Mouse (Mus musculus) kidney, adult 2 months (tissue): ENCODE data around the gene Sirt3. TPM values are rescaled to one million over a fixed set of nuclear protein-coding genes. Genes with fewer than 3 reads are reported as not detected.

Experiments
- DNase-seq: peaks from one replicate; pipeline ENCODE4 v3.0.0; 2021
- H3K27ac ChIP-seq: fragments of 200-500 bp; 2 replicates; pipeline ENCODE4 v1.5.1; 2012; ENCODE audit warnings: low read depth, low read length, control low read depth, inconsistent platforms; ENCODE audit not compliant: insufficient read depth
- H3K27me3 ChIP-seq: fragments of 200-500 bp; replicated peaks from 2 replicates; pipeline ENCODE4 v1.6.1; 2012; ENCODE audit warnings: mild to moderate bottlenecking, moderate library complexity, low read length, inconsistent platforms; ENCODE audit not compliant: control insufficient read depth, insufficient read depth
- H3K36me3 ChIP-seq: fragments of 200-500 bp; 2 replicates; pipeline ENCODE4 v1.6.1; 2012; ENCODE audit warnings: mild to moderate bottlenecking, moderate library complexity, low read length, inconsistent platforms; ENCODE audit not compliant: control insufficient read depth, insufficient read depth
- H3K4me1 ChIP-seq: fragments of 200-500 bp; 2 replicates; pipeline ENCODE4 v1.6.1; 2011; ENCODE audit warnings: low read length; ENCODE audit not compliant: control insufficient read depth, insufficient read depth
- H3K4me3 ChIP-seq: fragments of 200-500 bp; 2 replicates; pipeline ENCODE4 v1.5.1; 2011; ENCODE audit warnings: mild to moderate bottlenecking, low read depth, low read length, control low read depth; ENCODE audit not compliant: insufficient read depth
- CTCF ChIP-seq: fragments of 200-500 bp; conservative IDR thresholded peaks from 2 replicates; pipeline ENCODE4 v1.5.1; 2011; ENCODE audit warnings: low read depth, mild to moderate bottlenecking, control low read depth, low read length, moderate library complexity, mixed read lengths; ENCODE audit not compliant: insufficient read depth, insufficient read length
- POLR2A ChIP-seq: fragments of 200-500 bp; IDR thresholded peaks from one replicate; pipeline ENCODE4 v1.6.1; 2011; ENCODE audit warnings: low read depth, low read length, control low read depth
- WGBS: fragments of 180-500 bp; shearing (Covaris S2); methylation state at CpG from one replicate; pipeline ENCODE4 v1.1.7; 2018; 5-methylcytosine and 5-hydroxymethylcytosine counted together
- polyA plus RNA-seq: library from polyadenylated mRNA; depleted of rRNA; stranded (reverse); fragments of >200 nt; gene quantifications from 2 replicates; pipeline ENCODE4 v1.2.3, GENCODE M21; 2012

Sirt3 gene
- polyA plus RNA-seq, 1 experiment: 155 TPM

DNA sequence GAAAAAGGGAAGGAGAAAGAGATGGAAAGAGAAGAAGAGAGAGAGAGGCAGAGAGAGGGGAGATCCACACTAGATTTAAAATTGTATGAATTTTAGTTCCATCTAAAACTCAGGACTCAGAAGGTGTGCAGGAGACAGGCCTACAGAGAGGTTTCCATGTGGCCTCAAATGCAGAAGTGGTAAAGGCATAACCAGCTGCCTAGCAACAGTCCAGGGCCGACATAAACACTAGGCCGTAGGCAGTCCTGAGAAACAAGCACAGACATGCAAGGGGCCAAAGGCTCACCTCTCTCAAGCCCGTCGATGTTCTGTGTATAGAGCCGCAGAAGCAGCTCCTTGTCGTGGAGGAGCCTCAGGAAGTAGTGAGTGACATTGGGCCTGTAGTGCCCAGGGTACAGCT, 4.7 kb downstream of the Sirt3 start:
- no peaks in the 10 kb centered on the region; the same call in 1 of the 2 replicates for H3K4me1 ChIP-seq
- 83% methylated on average over 6 of the region's 6 CpGs for WGBS
- TF ChIP-seq CTCF (no peak), POLR2A (no peak)
- H3K4me3 ChIP-seq: no peak overlapping the region
- DNase-seq: no peak
- peaks cover 5% of the 10 kb centered on the region for H3K36me3 ChIP-seq
- H3K27me3 ChIP-seq: no peaks in the 10 kb centered on the region
- H3K27ac ChIP-seq: no peak overlapping the region

DNA sequence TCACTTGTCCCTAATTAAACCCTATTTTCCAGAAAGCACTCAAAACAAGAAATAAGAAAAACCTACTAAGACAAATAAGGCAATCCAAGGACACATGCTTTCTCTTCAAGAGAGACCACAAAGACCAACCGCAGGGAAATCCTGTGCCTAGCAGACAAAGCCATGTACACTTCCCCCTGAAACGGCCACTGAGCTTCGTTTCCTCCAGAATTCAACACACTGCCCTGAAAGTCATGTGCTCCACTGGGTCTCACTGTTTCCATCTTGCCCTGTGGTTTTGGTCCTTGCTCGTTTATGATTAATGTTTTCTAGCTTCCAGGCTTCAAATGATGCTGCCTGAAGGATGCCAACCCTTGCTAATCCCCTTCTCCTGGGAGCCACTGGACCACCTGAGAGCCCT, 7.9 kb downstream of the Sirt3 start:
- Histone ChIP-seq H3K27me3 (no peaks in the 10 kb centered on the region), H3K4me3 (no peak overlapping the region), H3K27ac (no peak overlapping the region), H3K36me3 (peaks cover 7% of the 10 kb centered on the region), H3K4me1 (no peaks in the 10 kb centered on the region)
- TF ChIP-seq CTCF (no peak), POLR2A (no peak)
- no peak for DNase-seq
- 67% methylated on average over 4 of the region's 4 CpGs for WGBS

DNA sequence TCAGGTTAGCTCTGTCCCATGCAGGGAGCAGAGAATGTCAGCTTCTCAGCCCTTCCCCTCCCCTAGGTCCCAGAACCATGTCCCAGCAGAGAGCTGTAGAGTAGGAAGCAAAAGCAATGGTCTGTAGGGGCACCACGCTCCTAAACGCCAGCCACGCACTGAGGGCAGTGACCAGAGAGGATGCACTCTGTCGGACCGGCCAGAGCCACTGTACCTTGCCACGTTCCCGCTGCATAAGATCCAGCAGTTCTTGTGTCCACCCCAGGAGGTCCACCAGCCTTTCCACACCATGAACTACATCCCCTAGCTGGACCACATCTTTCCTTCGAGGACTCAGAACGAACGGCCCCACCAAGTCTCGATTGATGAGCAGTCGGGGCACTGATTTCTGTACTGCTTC, 17.3 kb downstream of the Sirt3 start:
- 86% methylated on average over 12 of the region's 12 CpGs for WGBS
- H3K27me3 ChIP-seq: no peaks in the 10 kb centered on the region
- no peak for DNase-seq
- H3K36me3 ChIP-seq: peaks cover 2% of the 10 kb centered on the region; the same call in 1 of the 2 replicates
- H3K4me1 ChIP-seq: no peaks in the 10 kb centered on the region
- H3K4me3 ChIP-seq: no peak overlapping the region
- no peak overlapping the region for H3K27ac ChIP-seq
- no peak for TF ChIP-seq POLR2A
- TF ChIP-seq CTCF: no peak

DNA sequence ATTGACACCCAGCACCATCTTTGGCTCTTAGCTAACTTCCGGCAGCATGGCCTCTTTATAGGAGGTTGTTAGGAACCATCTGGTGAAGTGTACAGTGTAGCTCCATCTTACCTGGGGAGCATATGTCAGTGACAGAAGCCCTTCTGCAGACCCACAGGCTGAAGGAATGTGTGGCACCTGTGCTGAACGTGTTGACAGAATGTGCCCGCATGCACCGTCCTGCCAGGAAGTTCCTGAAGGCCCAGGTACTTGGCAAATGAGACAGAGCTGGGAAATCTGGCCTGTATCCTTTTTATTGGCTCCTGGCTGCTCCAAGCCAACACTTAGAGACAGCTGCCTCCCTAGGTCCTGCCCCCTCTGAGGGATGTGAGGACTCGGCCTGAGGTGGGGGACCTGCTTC, 21.4 kb downstream of the Sirt3 start:
- no peaks in the 10 kb centered on the region for H3K27me3 ChIP-seq
- H3K27ac ChIP-seq: no peak overlapping the region
- H3K4me1 ChIP-seq: peaks cover 6% of the 10 kb centered on the region; the same call in 1 of the 2 replicates
- peaks cover 2% of the 10 kb centered on the region; the same call in 1 of the 2 replicates for H3K36me3 ChIP-seq
- 86% methylated on average over 5 of the region's 5 CpGs for WGBS
- TF ChIP-seq POLR2A: no peak
- no peak for TF ChIP-seq CTCF
- no peak for DNase-seq
- H3K4me3 ChIP-seq: no peak overlapping the region

DNA sequence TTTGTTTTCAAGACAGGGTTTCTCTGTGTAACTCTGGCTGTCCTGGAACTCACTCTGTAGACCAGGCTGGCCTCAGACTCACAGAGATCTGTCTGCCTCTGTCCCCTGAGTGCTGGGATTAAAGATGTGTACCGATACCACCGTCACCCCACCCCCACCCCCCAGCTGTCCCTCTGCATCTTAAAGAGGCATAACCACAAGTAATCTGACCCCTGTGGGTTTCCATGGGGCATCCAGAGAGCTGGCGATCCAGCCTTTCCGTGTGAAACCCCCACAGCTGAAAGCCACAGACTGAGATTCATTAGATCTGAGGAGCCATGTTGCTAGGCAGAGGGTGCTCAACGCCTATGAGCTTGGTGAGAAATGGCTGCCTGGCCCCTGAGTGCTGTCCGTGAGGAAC, 22.1 kb downstream of the Sirt3 start:
- DNase-seq: no peak
- peaks cover 8% of the 10 kb centered on the region; the same call in 1 of the 2 replicates for H3K4me1 ChIP-seq
- no peak overlapping the region for H3K4me3 ChIP-seq
- WGBS: 66% methylated on average over 6 of the region's 6 CpGs
- TF ChIP-seq CTCF (no peak), POLR2A (no peak)
- no peak overlapping the region for H3K27ac ChIP-seq
- H3K27me3 ChIP-seq: no peaks in the 10 kb centered on the region
- H3K36me3 ChIP-seq: no peaks in the 10 kb centered on the region; the same call in 1 of the 2 replicates

DNA sequence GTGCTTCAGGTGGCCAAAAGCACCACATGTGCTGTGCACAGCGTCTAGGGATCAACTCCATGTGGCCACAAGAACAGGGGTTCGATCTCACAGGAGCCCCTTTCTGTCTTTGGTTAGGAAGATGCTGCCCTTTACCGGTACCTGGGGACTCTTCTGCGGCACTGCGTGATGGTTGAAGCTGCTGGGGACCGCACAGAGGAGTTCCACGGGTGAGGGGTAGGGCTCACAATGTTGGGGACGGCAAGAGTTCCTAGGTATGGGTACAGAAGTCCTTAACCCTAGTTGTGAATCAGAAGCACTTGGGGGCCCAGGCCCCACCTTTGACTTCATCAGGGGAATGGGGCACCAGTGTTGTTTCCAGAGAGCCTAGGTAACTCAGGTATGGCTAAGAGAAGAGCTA, 23.4 kb downstream of the Sirt3 start:
- Histone ChIP-seq H3K36me3 (no peaks in the 10 kb centered on the region; the same call in 1 of the 2 replicates), H3K27ac (no peak overlapping the region), H3K4me3 (no peak overlapping the region), H3K4me1 (peaks cover 10% of the 10 kb centered on the region; the same call in 1 of the 2 replicates), H3K27me3 (no peaks in the 10 kb centered on the region)
- no peak for TF ChIP-seq CTCF
- TF ChIP-seq POLR2A: no peak
- no peak for DNase-seq
- 95% methylated on average over 8 of the region's 8 CpGs for WGBS

DNA sequence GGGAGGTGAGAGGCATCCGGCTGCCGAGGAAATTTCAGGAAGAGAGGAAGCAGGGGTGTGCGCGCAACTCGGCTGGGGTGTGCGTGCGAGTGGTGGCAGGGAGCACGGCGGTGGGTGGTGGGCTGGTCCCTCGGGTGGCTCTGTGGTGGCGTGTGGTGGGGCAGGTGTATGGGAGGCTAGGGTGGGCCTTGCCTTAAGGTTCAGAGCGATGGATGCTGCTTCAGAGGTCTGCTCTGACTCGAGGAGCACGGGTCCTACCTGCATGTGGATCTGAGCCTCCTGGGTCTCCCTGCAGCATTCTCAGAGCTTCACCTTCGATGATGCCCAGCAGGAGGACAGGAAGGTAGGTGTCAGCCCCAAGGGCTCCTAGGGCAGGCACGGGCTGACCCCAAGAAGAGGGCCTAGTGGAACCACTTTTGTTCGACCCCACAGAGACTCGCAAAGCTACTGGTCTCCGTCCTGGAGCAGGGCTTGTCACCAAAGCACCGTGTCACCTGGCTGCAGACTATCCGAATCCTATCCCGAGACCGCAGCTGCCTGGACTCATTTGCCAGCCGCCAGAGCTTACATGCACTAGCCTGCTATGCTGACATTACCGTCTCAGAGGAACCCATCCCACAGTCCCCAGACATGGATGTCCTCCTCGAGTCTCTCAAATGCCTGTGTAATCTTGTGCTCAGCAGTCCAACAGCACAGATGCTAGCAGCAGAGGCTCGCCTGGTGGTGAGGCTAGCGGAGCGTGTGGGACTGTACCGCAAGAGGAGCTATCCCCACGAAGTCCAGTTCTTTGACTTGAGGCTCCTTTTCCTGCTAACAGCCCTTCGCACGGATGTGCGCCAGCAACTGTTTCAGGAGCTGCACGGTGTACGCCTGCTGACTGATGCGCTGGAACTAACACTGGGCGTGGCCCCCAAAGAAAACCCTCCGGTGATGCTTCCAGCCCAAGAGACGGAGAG, 24.3 kb downstream of the Sirt3 start, which contains the start of gene Bet1l:
TSS of gene Bet1l (minus strand) at position 28 of the 956 bp plus-strand sequence.
- no peak for DNase-seq
- Histone ChIP-seq H3K36me3 (no peaks in the 10 kb centered on the region; the same call in 1 of the 2 replicates), H3K27me3 (no peaks in the 10 kb centered on the region), H3K4me1 (peaks cover 11% of the 10 kb centered on the region; the same call in 1 of the 2 replicates), H3K27ac (peak within 1 kb of the TSS; percentile 81), H3K4me3 (peak within 1 kb of the TSS; percentile 89)
- no peak for TF ChIP-seq POLR2A
- no peak for TF ChIP-seq CTCF
- WGBS: 22% methylated on average over 40 of the region's 40 CpGs
